Mouse (Mus musculus): Measurements from ENCODE around the gene Dop1b.

DNA sequence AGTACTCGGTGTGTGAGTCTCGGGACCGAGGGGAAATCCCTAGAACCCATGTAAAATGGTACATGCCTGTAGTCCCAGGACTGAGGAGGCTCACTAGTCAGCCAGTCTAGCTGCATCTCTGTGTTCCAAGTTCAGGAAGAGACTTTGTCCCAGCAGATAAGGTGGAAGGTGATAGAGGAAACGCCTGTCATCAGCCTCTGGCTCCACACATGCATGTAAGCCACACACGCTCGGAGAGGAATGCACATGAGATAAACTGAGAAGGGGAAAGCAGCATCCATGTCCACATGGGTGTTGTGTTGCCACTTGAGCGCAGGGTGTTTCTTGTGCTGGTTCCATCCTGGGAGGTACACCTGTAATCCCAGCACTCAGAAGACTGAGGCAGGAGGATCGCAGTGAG, 19.6 kb downstream of the Dop1b start:
- TF ChIP-seq CTCF (IDR thresholded peaks at IDR 0.05; ENCODE audit: low read depth) (no peak), EP300 (IDR thresholded peaks at IDR 0.05; ENCODE audit: low read depth) (no peak)

Data from liver, embryonic 14.5 days (tissue).